Mouse (Mus musculus): Measurements from ENCODE around the gene Jmjd8.

Jmjd8 gene

GRCm38 (mm10) chr17:25877025-25877424 lies 48.4 kb downstream of the Jmjd8 start:
- no peak for DNase-seq (ENCODE audit: inconsistent ontology term)

- DNase-seq (ENCODE audit: inconsistent ontology term), result no peak
Measured at GRCm38 (mm10) chr17:25877741-25878610, 49.3 kb downstream of the Jmjd8 start.

- no peak for DNase-seq (ENCODE audit: inconsistent ontology term)
Measured at GRCm38 (mm10) chr17:25878611-25879180, 50.0 kb downstream of the Jmjd8 start.

DNA sequence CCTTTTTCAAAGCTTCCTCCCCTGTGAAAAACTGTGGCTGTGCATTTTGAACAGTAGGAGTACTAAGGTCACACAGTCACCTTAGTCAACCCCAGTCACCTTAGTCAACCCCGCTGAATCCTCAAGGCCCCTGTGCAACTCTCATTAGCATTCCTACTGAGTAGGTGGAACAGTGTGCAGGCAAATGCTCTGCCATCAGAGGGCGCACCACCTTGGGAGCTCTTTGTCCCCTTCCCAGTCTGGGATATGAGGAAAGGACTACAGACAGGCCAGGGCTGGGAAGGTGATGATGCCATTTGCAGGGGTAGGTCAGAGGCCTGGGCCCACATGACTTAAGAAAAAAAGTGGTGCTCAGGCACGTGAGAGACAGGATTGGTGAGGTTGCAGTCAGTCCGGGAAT lies 50.6 kb downstream of the Jmjd8 start:
- DNase-seq (ENCODE audit: inconsistent ontology term), result no peak

DNA sequence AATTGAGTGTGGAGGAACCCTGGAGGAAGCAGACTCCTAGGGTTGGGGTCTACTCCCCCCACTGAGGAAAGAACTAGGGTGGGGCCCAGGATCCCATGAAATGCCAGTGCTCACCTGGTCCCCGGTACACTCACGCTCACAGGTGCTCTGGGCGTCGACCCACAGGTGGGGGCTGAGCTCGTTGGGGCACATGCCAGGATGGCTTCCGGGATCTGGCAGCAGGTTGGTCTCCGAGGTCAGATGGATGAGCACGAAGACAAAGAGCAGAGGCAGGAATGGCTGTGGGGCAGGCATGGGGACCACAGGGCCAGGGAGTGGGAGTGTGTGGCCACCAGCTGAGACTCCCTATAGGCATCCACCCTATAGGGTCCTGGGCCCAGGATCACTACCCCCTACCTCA lies 51.1 kb downstream of the Jmjd8 start:
- DNase-seq (ENCODE audit: inconsistent ontology term), result no peak

DNA sequence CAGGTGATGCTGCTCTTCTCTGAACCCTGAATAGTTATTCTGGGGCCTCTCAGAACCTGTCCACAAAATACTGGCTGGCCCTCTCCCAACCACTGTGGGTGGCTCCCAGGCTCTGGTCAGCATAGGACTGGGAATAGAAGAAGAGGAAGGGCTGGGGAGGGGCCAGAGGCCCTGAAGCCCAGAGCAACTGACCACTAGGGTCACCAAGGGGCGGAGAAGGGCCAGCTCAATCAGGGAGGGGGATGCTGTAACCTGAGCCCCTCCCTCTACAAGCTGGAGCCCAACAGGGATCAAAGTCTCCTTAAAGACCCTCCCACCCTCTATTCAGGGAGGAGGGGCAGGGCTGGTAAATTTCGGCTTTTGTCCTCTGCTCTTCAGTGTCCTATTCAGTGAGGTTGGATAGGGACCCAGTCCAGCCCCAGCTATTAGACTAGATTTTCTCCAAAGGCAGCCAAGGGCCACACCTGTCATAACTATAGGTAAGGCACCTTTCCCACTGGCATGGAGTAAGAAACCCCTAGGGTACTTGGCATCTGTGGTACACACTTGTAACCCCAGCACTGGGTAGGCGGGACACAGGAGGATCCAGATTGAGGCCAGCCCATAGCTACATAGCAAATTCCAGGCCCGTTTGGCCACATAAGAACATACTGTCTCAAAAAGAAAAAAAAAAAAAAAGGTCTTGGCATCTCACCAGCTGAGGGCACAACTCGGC lies 51.7 kb downstream of the Jmjd8 start, which contains the start of gene Wfikkn1:
Gene Wfikkn1, minus strand, starts transcription at position 663 of the 715 bp plus-strand sequence.
- no peak for DNase-seq (ENCODE audit: inconsistent ontology term)

- DNase-seq (ENCODE audit: inconsistent ontology term), result no peak
Measured at GRCm38 (mm10) chr17:25880913-25881641, 52.4 kb downstream of the Jmjd8 start.

Measured in Muller cell, postnatal 12 days (primary cell).